Mouse (Mus musculus) olfactory bulb, adult 2 months (tissue): ENCODE measurements around the gene Bik.

Experiments used
- CTCF ChIP-seq: fragments of 200-500 bp; IDR thresholded peaks from 2 replicates; pipeline ENCODE4 v1.5.1; 2012; ENCODE audit warnings: low read depth, mild to moderate bottlenecking, low read length, moderate library complexity; ENCODE audit not compliant: insufficient read depth
- POLR2A ChIP-seq: fragments of 200-500 bp; IDR thresholded peaks from 2 replicates; pipeline ENCODE4 v1.6.1; 2012; ENCODE audit warnings: mild to moderate bottlenecking, low read depth, low read length, moderate library complexity; ENCODE audit not compliant: insufficient read depth

DNA sequence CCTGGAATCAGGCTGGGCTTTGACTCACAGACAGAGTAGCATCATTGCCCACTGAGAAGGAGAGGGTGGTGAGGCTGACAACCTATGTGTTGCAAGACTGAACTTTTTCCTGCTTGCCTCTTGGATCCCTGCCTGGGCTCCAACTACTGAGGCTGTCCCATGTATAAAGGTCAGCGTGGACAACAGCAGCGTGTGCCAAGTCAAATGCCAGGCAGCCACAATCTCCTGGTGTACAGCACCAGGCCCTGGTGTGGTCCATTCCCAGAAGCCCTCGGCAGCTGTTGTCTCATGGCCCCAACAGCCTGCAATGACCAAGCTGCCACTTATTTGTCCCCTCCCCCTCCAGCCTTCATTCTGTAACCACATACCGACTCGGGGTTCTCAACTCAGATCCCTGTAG, 45.0 kb downstream of the Bik start:
- TF ChIP-seq POLR2A (no peak), CTCF (no peak)
